In the genomic region with DNA sequence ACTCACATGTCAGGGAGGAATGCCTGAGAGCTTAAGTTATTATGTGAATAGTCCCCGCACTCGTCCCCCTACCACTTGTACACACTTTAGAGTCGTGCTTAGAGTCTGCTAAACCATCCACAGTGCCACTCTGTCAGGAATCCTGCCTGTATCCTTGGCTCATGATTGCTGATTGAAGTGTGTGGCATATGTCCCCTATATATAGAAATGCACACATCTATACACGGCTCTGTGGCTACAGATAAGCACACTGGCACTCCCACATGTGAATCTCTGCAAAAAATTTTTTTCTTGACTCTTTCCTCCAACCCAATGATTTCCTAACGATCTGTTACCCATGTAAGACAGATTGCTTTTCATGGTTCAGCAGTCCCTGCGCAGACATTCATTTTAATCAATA, we compare ENCODE assay signal across 20 mouse cellular contexts.
DNase-seq lines count a peak whose midpoint lies in the region; ATAC-seq lines count a peak whose summit lies in the region.
"Had no signal": no experiment of that assay in that cellular context is flagged by ENCODE, and none has a peak within 500 bp of the region (broad histone marks: within the 10 kb centered on the region; RNA-seq: fewer than 3 reads in every experiment).

No protein-coding gene starts in this region.

- intact Hi-C loops in left cerebral cortex, postnatal 25 days (cut with DNase I) = loop anchor here (2.0 to 10.0 kb wide), 2 partner anchors 132 to 180 kb away; no protein-coding TSS in a partner anchor

- DNase-seq in frontal cortex, postnatal 14 days (ENCODE audit: low spot score in 2 of 2) = no peak
- DNase-seq in layer of hippocampus, postnatal 14 days (ENCODE audit: low spot score in 2 of 2) = peak; percentile 18 to 29
- no peak for DNase-seq in layer of hippocampus, adult 11-12 months (ENCODE audit: low spot score)
- peak; percentile 49 for DNase-seq in brain, adult 2 months (ENCODE audit: low read depth, low spot score)
- peak; percentile 3 to 75 for DNase-seq in left cerebral cortex, postnatal 25 days (ENCODE audit: low spot score in 2 of 2)
- DNase-seq in cerebellum, adult 11 months = no peak
- DNase-seq: adrenal gland, postnatal 14 days; cerebellum, adult 2 months; cerebellum, postnatal 14 days; heart, postnatal 10 days; kidney, adult 11 months; kidney, postnatal 14 days; liver, postnatal 0 days; lung, postnatal 36 days; thymus, postnatal 4 days had no signal

- ATAC-seq in frontal cortex, adult (ENCODE audit: low TSS enrichment) = peak; percentile 84
- ATAC-seq: CD4-positive, CD25-positive, alpha-beta regulatory T cell, adult 4 months; inflammation-experienced regulatory T-cells, adult 6 months; liver, embryonic 12.5 days; liver, postnatal 0 days; midbrain, embryonic 16.5 days had no signal

Comparison
In these comparisons a context has a peak if more than half of its experiments do, and no peak if none do; other contexts are left out.
1. DNase-seq: peak in layer of hippocampus, postnatal 14 days (2 of 2), brain, adult 2 months (single experiment) and left cerebral cortex, postnatal 25 days (2 of 2); none in frontal cortex, postnatal 14 days (0 of 2), layer of hippocampus, adult 11-12 months (single experiment) and cerebellum, adult 11 months (single experiment).